Mouse (Mus musculus): ENCODE measurements around the gene Rapgef3. TPM values are rescaled to one million over a fixed set of nuclear protein-coding genes. Genes with fewer than 3 reads are reported as not detected.

The Rapgef3 gene
- total RNA-seq, 2 experiments from 2014 or later: 6.2 to 9.7 TPM

DNA sequence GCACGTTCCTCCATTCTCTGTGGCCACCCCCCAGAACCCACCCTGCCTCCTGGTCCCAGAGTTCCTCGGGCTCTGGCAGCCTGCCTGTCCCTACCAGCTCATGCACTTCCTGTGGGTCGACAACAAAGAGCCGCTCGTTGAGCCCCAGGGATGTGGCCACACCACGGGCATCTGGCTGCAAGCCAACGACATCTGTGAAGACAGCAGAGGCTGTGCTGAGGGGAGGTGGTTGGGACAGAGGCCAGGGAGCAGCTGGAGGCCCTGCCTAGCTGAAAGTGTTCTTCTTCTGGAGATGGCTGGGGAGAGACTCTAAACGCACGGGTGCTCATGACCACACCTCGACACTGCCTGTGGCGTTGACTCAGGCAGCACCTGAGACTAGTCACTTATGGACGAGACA is 17.1 kb downstream of the Rapgef3 start:
- intact Hi-C loops (cut with DNase I; ENCODE audit: low total_unique reads): no loop called here
- peak; percentile 67 for DNase-seq

DNA sequence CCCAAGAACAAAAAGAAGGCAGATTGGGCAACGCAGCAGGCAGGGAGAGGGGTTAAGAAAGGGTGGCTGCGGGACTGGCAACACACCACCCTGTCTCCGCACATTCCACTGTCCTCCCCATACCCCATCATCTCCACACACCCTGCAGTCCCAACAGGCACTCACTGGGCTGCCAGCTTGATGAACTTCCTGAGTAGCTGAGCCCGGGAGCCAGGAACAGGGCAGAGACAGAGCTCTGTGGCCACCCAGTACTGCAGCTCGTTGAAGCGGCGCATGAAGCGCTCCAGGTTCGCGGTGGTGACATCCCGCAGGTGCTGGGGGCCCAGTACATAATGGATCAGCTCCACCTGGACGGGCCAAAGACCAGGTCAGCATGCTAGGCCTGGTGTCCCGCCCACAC is 17.9 kb downstream of the Rapgef3 start:
- DNase-seq: no peak
- intact Hi-C loops (cut with DNase I; ENCODE audit: low total_unique reads): no loop called here

DNA sequence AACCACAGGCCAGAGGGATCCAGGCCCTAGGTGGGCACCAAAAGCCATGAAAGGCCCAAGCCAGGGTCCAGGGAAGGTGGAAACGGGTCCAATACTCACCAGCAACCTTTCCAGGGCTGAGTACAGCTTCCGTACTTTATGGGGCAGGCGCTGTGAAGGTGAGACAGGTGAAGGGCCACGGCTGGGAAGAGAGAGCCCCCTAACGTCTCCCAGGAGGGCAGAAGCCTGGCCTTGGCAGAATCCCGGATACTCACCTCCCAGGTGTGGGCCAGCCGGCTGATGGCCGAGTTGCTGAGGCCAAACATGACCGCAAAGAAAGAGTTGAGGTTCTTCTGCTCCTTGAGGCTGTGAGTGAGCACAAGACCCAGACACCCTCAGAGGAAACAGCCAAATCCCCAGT is 18.4 kb downstream of the Rapgef3 start:
- intact Hi-C loops (cut with DNase I; ENCODE audit: low total_unique reads): no loop called here
- no peak for DNase-seq

DNA sequence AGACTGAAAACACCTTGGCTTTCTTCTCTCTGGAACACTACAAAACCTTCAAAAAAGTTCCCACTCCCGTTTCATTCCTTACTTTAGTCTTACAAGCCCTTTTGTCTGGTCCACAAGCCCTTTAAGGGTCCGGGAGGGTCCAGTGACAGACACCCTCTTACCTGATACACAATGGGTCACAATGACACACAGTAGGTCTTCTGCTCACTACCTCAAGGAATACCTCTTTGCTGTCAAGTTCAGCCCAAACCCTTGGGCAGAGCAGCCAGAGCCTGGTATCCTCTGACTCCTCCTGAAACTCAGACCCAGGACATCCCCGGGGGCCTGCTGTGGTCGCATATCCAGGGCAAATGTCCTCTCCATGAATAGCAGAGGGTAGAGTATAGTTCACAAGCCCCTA is 18.8 kb downstream of the Rapgef3 start:
- intact Hi-C loops (cut with DNase I; ENCODE audit: low total_unique reads): no loop called here
- DNase-seq: no peak

DNA sequence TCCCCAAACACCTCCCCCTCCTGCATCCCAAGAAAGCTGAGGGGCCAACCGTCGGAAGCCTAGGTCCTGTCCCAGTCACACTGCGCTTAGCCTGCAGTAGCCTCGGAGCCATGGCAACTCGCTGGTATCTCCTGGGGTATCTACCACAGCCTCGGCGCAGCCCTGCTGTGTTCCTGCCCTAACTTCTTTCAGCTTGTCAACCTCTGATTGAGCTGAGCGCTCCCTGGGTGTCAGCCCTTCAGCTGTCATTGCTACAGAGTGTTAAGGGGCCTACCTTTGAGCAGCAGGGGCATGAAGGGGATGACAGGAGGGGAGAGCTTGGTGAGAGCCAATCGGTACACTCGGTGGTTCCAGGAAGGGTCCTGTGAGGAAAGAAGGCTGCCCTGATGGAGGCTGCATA is 19.5 kb downstream of the Rapgef3 start:
- intact Hi-C loops (cut with DNase I; ENCODE audit: low total_unique reads): no loop called here
- DNase-seq: no peak

DNA sequence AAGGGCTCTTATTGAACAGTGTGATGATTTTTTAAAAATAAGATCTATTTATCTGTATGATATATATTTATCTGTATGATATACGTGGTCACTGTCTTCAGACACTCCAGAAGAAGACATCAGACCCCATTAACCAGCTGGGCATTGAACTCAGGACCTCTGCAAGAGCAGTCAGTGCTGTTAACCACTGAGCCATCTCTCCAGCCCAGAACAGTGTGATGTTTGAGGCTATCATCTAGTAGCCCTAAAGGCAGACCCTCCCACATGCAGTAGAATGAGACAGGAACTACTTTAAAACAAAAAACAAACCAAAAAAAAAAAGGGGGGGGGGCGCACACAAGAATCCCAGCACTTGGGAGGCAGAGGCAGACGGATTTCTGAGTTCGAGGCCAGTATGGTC is 20.3 kb downstream of the Rapgef3 start:
- intact Hi-C loops (cut with DNase I; ENCODE audit: low total_unique reads): no loop called here
- no peak for DNase-seq

DNA sequence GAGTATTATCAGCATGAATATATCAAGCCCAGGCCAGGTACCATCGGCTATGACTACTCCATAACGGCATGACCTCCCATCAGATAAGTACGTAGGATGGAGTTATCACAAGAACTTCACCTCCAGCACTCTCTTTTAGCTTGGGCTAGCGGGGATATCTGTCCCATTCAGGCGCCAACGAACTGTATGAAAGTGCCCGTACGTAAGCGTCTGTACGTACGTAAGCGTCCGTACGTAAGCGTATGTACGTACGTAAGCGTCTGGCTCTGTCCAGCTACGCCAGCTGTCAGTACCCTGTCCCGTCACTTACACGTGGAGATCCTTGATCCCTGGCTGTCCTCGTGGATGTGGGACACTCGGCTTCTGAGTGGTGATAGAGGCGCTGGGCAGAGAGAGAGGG is 21.0 kb downstream of the Rapgef3 start:
- intact Hi-C loops (cut with DNase I; ENCODE audit: low total_unique reads): no loop called here
- DNase-seq: no peak

DNA sequence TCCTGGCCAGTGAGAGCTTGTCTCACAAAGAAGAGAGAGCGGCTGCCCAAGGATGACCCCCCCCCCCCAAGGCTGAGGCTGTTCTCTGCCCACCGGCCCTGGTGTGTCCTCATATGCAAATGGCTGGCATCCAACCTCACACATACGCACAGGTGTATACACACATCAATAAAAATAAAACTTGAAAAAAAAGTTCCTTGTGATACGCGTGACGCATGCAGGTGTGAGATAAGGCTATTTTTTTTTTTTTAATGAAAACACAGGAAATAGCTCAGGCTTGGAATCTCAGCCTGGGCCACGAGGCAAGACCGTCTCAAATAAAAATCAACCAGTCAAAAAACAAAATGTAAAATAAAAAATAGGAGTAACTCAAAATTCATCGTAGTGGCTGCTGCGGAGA is 21.5 kb downstream of the Rapgef3 start:
- no peak for DNase-seq
- intact Hi-C loops (cut with DNase I; ENCODE audit: low total_unique reads): no loop called here

DNA sequence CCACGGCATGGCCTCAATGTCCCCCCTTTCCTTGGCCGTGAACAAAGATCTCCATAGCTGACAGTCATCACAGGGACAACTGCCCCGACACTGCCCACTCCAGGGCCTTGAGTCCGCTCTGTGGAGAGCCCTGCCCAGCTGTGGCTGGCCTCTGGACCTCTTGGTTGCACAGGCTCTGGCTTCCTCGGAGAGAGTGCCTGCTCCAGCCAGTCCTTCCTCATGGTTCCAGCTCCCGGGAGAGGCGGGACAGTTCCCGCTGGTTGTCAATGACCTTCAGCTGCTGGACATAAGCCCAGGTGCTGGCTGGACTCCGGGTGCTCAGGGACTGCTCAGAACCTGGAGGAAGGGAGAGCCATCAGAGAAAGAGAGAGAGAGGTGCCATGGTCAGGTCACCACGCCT is 22.4 kb downstream of the Rapgef3 start:
- DNase-seq: peak; percentile 71
- intact Hi-C loops (cut with DNase I; ENCODE audit: low total_unique reads): no loop called here

DNA sequence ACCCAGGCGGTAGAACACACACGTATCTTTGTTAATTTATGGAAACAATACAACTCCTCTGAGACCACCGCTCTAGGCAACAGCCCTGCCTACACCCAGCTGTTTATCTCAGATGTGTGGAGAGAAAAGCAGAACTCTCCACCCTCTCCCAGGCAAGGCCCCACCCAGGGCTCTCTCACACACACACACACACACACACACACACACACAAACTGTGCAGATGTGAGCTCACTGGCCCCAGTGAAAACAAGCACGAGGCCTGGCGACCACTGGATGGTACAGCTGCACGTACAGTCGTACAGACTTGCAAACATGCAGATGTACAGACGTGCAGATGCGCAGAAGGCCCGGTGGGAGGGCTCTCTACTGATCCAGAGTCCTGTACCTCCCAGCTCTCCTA is 22.8 kb downstream of the Rapgef3 start:
- peak; percentile 45 for DNase-seq
- intact Hi-C loops (cut with DNase I; ENCODE audit: low total_unique reads): no loop called here

DNA sequence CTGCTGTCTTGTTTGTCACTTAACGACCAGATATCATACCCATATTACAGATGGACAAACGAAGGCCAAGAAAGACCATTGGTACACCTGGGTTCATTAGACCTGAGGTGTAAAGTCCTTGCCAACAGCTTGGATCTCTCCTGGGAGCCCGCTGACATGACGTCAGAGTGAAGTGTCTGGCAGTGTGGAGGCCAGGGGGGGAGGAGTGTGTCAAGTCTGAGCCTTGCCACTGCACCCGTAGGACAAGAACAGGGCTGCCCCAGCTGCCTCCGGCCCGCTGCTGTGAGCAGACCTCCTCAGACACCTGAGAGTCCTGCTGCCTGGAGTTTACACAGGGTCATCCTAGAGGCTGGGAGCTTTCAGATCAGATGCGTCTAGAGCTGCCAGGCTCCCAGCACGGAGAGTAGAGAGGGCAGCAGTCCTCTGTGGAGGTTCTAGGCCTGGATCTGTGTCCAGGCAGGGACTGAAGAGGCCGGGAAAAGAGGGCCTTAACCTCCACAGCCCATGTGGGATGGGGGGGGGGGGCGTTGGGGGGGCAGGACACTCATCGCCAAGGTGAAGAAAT is 23.7 kb downstream of the Rapgef3 start:
- no peak for DNase-seq
- intact Hi-C loops (cut with DNase I; ENCODE audit: low total_unique reads): no loop called here

DNA sequence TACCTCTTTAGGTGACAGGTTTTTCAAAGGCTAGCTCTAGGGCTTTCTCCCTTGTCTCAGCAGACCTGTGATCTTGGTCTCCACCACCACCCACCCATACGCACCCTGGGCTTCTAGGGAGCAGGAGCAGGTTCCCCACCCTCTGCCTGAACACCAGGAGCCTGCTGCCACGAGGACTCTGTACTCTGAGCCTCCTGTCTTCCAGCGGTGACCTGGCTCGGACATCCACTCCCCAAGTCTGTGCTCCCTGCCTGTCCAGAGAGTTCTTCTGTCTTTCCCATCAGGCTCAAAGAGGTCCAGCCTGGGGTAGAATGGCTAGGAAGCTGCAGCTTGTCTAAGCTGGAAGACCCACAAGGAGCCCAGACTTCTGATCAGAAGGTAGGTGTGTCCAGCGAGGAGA is 24.6 kb downstream of the Rapgef3 start:
- DNase-seq: no peak
- intact Hi-C loops (cut with DNase I; ENCODE audit: low total_unique reads): no loop called here

DNA sequence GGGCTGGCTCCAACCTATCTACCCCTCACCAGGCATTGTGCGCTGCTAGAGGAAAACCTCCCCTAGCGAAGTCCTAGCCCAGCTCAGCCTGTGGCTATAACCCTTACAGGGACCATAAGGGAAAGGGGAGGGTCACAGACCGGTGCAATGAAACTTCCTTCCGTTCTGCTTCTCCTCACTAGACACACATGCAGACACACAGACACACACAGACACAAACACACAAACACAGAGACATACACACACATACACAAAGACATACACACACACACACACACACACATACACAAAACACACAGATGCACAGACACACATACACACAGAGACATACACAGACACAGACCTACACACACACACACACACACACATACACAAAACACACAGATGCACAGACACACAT is 25.2 kb downstream of the Rapgef3 start:
- no peak for DNase-seq
- intact Hi-C loops (cut with DNase I; ENCODE audit: low total_unique reads): no loop called here

DNA sequence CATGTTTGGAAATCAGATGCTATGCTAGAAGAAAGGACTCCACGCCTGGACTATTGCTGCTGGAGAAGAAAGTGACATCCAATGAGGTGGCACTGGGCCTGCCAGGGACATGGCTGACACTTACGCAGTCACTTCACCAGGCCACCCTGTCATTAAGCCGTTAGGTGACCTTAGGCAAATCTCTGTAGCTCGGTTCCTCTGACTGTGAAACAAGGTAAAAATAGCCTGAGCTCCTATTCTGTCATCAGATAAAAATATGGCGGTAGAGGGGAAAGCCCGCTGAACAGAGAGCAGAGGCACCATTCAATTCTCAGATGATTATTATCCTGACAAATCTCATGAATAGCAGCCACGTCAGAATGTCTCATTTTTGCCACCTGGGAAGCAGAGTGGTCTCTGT is 25.7 kb downstream of the Rapgef3 start:
- DNase-seq: no peak
- intact Hi-C loops (cut with DNase I; ENCODE audit: low total_unique reads): no loop called here

DNA sequence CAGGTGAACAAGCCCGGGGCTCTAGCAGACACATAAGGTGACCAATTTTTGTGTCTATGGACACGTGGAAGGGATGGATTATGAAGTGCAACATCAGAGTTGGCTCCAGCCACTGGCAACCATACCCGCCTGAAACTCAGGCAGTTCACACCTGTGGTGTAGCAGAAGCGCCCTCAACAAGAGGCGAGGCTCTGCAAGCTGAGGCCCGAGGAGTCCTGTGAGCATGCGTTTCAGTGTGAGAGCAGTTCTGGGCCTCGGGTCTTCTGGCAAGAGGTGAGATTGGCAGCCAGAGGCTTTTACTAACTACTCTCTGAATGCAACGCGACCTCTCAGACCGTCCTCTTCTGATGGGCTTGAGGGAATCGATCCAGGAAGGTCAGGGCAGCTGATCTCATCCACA is 26.1 kb downstream of the Rapgef3 start:
- no peak for DNase-seq
- intact Hi-C loops (cut with DNase I; ENCODE audit: low total_unique reads): no loop called here

DNA sequence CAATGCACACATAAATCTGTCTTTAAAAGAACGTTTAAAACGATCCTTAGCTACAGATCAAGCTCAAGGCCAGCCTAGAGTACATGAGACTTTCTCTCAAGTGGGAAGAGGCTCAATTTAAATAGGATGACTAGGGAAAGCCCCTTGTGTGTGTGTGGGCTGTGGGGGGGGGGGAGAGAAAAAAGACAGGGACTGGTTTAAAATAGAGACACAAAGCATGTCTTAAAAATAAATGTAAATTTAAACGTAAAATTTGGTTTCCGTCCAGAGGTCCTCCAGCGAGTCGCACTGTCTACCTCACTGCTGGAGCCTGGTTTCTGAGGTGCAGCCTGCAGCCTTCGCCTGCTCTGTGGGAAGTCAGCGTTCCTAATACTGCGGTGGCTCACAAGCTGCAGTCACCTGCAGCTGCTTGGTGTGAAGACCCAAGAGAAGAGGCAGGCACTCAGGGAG is 27.5 kb downstream of the Rapgef3 start:
- DNase-seq: no peak
- intact Hi-C loops (cut with DNase I; ENCODE audit: low total_unique reads): no loop called here

DNA sequence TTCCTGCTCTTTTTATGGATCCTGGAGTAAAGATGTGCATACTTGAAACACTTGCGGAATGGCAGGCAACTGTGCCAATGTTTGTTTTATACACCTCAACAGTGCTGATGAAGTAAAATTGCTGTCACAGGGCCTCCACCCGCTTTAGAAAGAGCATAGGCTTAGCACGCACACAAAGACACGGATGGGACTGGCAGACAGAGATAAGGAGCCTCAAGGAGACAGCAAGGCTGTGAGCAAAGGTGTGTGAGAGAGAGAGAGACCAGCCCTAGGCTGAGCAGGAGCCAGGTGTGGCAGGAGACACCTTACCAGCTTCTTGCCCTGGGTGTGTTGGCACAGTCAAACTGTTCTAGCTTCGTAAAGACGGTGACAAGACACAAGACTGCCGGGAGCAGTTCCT is 28.8 kb downstream of the Rapgef3 start:
- DNase-seq: no peak
- intact Hi-C loops (cut with DNase I; ENCODE audit: low total_unique reads): no loop called here

DNA sequence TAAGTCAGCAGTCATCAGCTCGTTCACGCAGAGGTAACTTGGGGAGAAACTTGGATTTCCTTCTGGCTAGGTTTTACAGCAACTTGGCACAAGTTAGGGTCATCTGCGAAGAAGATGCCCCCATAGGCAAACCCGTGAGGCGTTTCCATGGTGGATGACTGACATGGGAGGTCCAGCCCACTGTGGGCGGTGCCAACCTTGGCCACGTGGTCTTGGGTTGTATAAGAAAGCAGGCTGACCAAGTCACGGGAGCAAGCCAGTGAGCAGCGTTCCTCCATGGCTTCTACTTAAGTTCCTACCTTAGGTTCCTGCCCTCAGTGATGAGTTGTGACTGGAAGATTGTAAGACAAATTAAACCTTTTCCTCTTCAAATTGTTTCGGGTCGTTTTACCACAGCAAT is 35.8 kb downstream of the Rapgef3 start:
- no peak for DNase-seq
- intact Hi-C loops (cut with DNase I; ENCODE audit: low total_unique reads): no loop called here

DNA sequence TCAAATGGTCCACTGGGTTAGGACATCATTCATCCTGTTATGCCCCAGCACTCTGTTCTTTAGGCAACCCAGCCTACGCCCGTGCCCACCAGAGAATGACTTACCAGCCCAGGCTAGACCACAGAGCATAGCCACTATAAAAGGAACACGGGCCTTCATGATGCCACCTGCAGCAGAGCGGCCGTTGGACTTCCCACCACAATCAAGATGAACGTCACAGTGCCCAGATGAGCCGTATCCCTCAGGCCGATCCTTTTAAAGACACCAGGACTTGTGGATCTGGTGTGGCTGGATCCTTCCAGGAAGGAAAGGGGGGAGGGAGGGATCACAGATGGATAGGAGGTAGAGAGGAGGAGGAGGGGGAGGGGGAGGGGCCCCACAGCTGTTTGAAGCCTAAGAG is 36.7 kb downstream of the Rapgef3 start, which contains the start of gene Endou:
TSS of gene Endou (minus strand) at position 229 of the 400 bp plus-strand sequence.
- DNase-seq: no peak
- intact Hi-C loops (cut with DNase I; ENCODE audit: low total_unique reads): no loop called here

DNA sequence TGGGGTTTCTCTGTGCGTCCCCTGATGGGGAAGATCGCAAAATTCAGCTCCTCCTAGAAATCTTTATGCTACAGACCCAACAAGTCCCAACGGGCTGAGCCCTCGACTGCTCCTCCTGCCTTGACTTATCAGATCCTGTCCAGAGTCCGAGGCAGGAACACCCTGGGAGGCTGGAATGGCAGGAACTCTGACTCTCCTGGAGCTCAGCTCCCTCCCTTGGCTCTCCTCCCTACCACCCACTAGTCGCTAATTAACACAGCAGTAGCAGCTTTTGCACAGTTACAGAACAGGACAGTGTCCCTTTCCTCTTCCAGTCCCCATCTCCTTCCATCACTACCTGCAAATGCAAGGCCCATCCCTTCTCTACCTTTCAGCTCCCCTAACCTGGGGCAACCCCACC is 37.4 kb downstream of the Rapgef3 start:
- no peak for DNase-seq
- intact Hi-C loops (cut with DNase I; ENCODE audit: low total_unique reads): no loop called here

DNA sequence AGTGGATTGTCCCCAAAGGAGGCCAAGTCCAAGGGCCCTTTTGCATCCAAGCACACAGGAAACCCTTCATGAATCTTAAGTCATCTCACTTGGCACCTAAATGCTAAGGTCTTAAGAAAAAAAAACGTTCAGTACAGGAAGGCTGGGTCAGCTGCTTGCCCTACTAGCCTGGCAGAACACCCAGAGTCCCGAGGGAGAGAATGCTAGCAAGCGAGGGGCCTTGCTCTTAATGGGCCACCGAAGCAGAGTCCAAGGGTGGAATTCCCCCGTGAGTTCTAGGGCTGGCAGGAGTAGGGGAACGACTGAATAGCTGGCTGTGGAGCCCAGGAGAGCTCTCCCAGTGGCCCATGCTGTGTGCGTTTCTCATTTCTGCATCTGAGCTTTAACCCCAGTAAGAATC is 39.0 kb downstream of the Rapgef3 start:
- DNase-seq: no peak
- intact Hi-C loops (cut with DNase I; ENCODE audit: low total_unique reads): no loop called here

DNA sequence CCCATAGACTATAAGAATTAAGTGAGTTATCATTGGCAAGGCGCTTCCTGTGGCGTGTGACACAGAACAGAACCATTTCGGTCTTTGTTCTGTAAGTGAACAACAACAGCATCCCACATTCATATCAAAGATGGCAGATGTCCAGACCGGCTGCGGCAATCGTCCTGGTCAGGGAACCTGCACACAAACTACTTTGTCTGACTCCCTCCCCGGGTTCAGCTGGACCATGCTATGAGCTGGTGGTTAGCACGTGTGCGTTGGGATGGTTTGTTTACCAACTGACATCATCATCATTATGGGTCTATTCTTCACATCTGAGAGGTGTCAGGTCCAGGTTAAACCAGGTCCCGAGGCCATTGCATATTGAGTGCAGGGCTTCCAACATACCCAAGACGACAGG is 39.4 kb downstream of the Rapgef3 start:
- intact Hi-C loops (cut with DNase I; ENCODE audit: low total_unique reads): no loop called here
- no peak for DNase-seq
